Mouse (Mus musculus) liver, postnatal 0 days (tissue): ENCODE measurements at regions not wholly inside any gene's neighbourhood (a gene's known extent, or its start where the extent isn't known, plus 50 kb on each side); places are given as distances from the start of the nearest gene placed in this dataset.
A peak's percentile ranks its signal among the peaks of the same experiment; 100 is the strongest.

Experiments
- ATAC-seq: fragments of 200-750 bp; cut with Nextera tagmentation; 2 replicates; pipeline ENCODE4 v1.8.0; 2017; ENCODE audit warnings: mild to moderate bottlenecking, moderate library complexity
- DNase-seq: peaks from one replicate; pipeline ENCODE4 v3.0.0-alpha.2; 2016
- H3K27ac ChIP-seq: fragments of 300-500 bp; sonication (generic); 2 replicates; pipeline ENCODE4 v1.5.1; 2014; ENCODE audit warnings: antibody characterized with exemption, moderate library complexity, mild to moderate bottlenecking, low read depth
- H3K27me3 ChIP-seq: fragments of 300-500 bp; sonication (generic); 2 replicates; pipeline ENCODE4 v1.6.1; 2014; ENCODE audit warnings: low read length, control low read depth, mixed read lengths; ENCODE audit not compliant: insufficient read depth
- H3K36me3 ChIP-seq: fragments of 300-500 bp; sonication (generic); replicated peaks from 2 replicates; pipeline ENCODE4 v1.6.1; 2014; ENCODE audit warnings: mild to moderate bottlenecking, control low read depth, low read length, moderate library complexity, mixed read lengths; ENCODE audit not compliant: insufficient read depth
- H3K4me1 ChIP-seq: fragments of 300-500 bp; sonication (generic); 2 replicates; pipeline ENCODE4 v1.6.1; 2014; ENCODE audit warnings: antibody characterized with exemption, mild to moderate bottlenecking, control low read depth; ENCODE audit not compliant: insufficient read depth
- H3K4me2 ChIP-seq: fragments of 300-500 bp; sonication (generic); 2 replicates; pipeline ENCODE4 v1.6.1; 2014; ENCODE audit warnings: low read depth, mild to moderate bottlenecking, low read length, moderate library complexity, mixed read lengths
- H3K4me3 ChIP-seq: fragments of 300-500 bp; sonication (generic); 2 replicates; pipeline ENCODE4 v1.5.1; 2014; ENCODE audit warnings: low read depth, low read length
- H3K9ac ChIP-seq: fragments of 300-500 bp; sonication (generic); replicated peaks from 2 replicates; pipeline ENCODE4 v1.6.1; 2014; ENCODE audit warnings: mild to moderate bottlenecking, moderate library complexity
- H3K9me3 ChIP-seq: fragments of 300-500 bp; sonication (generic); 2 replicates; pipeline ENCODE4 v1.6.1; 2016; ENCODE audit warnings: mild to moderate bottlenecking, control low read depth, low read length, mixed read lengths
- CTCF ChIP-seq: sonication (generic); IDR thresholded peaks from 2 replicates; pipeline ENCODE4 v1.5.1; 2016; ENCODE audit warnings: antibody characterized with exemption, low read depth
- EP300 ChIP-seq: IDR thresholded peaks from 2 replicates; pipeline ENCODE4 v1.6.1; 2016; ENCODE audit warnings: antibody characterized with exemption, low read depth, mild to moderate bottlenecking
- WGBS: fragments of 180-500 bp; shearing (Covaris S2); extraction: QIAGEN DNeasy Blood & Tissue Kit; methylation state at CpG from one replicate; pipeline ENCODE4 v1.1.7; 2014; ENCODE audit not compliant: insufficient replicate concordance; 5-methylcytosine and 5-hydroxymethylcytosine counted together

- Histone ChIP-seq H3K9me3 (no peaks in the 10 kb centered on the region), H3K4me3 (no peak overlapping the region), H3K4me1 (no peaks in the 10 kb centered on the region), H3K36me3 (no peaks in the 10 kb centered on the region), H3K27ac (no peak overlapping the region), H3K9ac (no peak overlapping the region), H3K27me3 (no peaks in the 10 kb centered on the region), H3K4me2 (no peak overlapping the region)
- TF ChIP-seq EP300 (no peak), CTCF (peak; percentile 28)
- ATAC-seq (no peak), DNase-seq (no peak)
- WGBS, result 64% methylated on average over 2 of the region's 2 CpGs
Measured at GRCm38 (mm10) chr1:127017698-127018097, 187.1 kb upstream of the Nckap5 start.

GRCm38 (mm10) chr1:127015894-127016245 is 185.3 kb upstream of the Nckap5 start:
- TF ChIP-seq EP300, result no peak
- TF ChIP-seq CTCF, result no peak
- 76% methylated on average over 4 of the region's 4 CpGs for WGBS
- DNase-seq, result no peak

GRCm38 (mm10) chr1:127015042-127015893 is 184.7 kb upstream of the Nckap5 start:
- Histone ChIP-seq H3K4me2 (no peak overlapping the region), H3K9me3 (no peaks in the 10 kb centered on the region), H3K27ac (no peak overlapping the region), H3K36me3 (no peaks in the 10 kb centered on the region), H3K9ac (no peak overlapping the region), H3K27me3 (no peaks in the 10 kb centered on the region), H3K4me1 (no peaks in the 10 kb centered on the region), H3K4me3 (no peak overlapping the region)
- no peak for DNase-seq
- TF ChIP-seq CTCF, result no peak
- no peak for TF ChIP-seq EP300
- WGBS, result 59% methylated on average over 8 of the region's 8 CpGs
- ATAC-seq, result no peak

More at GRCm38 (mm10) chr1:127015894-127016245, 185.3 kb upstream of the Nckap5 start:
- Histone ChIP-seq H3K9me3 (no peaks in the 10 kb centered on the region), H3K36me3 (no peaks in the 10 kb centered on the region), H3K4me2 (no peak overlapping the region), H3K4me3 (no peak overlapping the region), H3K27me3 (no peaks in the 10 kb centered on the region), H3K27ac (no peak overlapping the region), H3K9ac (no peak overlapping the region), H3K4me1 (no peaks in the 10 kb centered on the region)
- no peak for ATAC-seq

GRCm38 (mm10) chr1:127011901-127012300 is 181.3 kb upstream of the Nckap5 start:
- no peaks in the 10 kb centered on the region for H3K9me3 ChIP-seq
- ATAC-seq, result no peak
- H3K27ac ChIP-seq, result no peak overlapping the region
- H3K27me3 ChIP-seq, result no peaks in the 10 kb centered on the region
- H3K9ac ChIP-seq, result no peak overlapping the region
- no peak for DNase-seq
- H3K36me3 ChIP-seq, result no peaks in the 10 kb centered on the region
- TF ChIP-seq EP300 (no peak), CTCF (peak; percentile 57)
- H3K4me1 ChIP-seq, result no peaks in the 10 kb centered on the region
- no peak overlapping the region for H3K4me2 ChIP-seq
- H3K4me3 ChIP-seq, result no peak overlapping the region
- WGBS, result 65% methylated on average over 6 of the region's 6 CpGs

- no peaks in the 10 kb centered on the region for H3K36me3 ChIP-seq
- no peak overlapping the region for H3K27ac ChIP-seq
- no peaks in the 10 kb centered on the region for H3K27me3 ChIP-seq
- no peaks in the 10 kb centered on the region for H3K9me3 ChIP-seq
- TF ChIP-seq EP300 (no peak), CTCF (no peak)
- H3K9ac ChIP-seq, result no peak overlapping the region
- H3K4me1 ChIP-seq, result no peaks in the 10 kb centered on the region
- no peak for DNase-seq
- ATAC-seq, result no peak
- no peak overlapping the region for H3K4me2 ChIP-seq
- WGBS, result 42% methylated on average over 4 of the region's 4 CpGs
- no peak overlapping the region for H3K4me3 ChIP-seq
Measured at GRCm38 (mm10) chr1:127009699-127010098, 179.1 kb upstream of the Nckap5 start.

- TF ChIP-seq CTCF (no peak), EP300 (no peak)
- Histone ChIP-seq H3K9me3 (no peaks in the 10 kb centered on the region), H3K4me2 (no peak overlapping the region), H3K27ac (no peak overlapping the region), H3K4me1 (no peaks in the 10 kb centered on the region), H3K4me3 (no peak overlapping the region), H3K27me3 (no peaks in the 10 kb centered on the region), H3K36me3 (no peaks in the 10 kb centered on the region), H3K9ac (no peak overlapping the region)
- ATAC-seq, result no peak
- no peak for DNase-seq
- whole genome bisulfite sequencing, result 78% methylated on average over 7 of the region's 7 CpGs
Measured at GRCm38 (mm10) chr1:127001700-127002099, 171.1 kb upstream of the Nckap5 start.
